Mouse (Mus musculus) limb, embryonic 10.5 days (tissue): ENCODE measurements at regions not wholly inside any gene's neighbourhood (a gene's known extent, or its start where the extent isn't known, plus 50 kb on each side); places are given as distances from the start of the nearest gene placed in this dataset.
A peak's percentile ranks its signal among the peaks of the same experiment; 100 is the strongest.

Source experiments
- DNase-seq: peaks from one replicate; pipeline ENCODE4 v3.0.0-alpha.2; 2017; ENCODE audit warnings: low spot score
- H3K27ac ChIP-seq: fragments of 300-500 bp; sonication (generic); 2 replicates; pipeline ENCODE4 v1.5.1; 2016; ENCODE audit warnings: mild to moderate bottlenecking
- H3K27me3 ChIP-seq: fragments of 300-500 bp; sonication (generic); 2 replicates; pipeline ENCODE4 v1.6.1; 2016; ENCODE audit warnings: low read depth, mild to moderate bottlenecking; ENCODE audit not compliant: poor library complexity, severe bottlenecking
- H3K36me3 ChIP-seq: fragments of 300-500 bp; sonication (generic); 2 replicates; pipeline ENCODE4 v1.6.1; 2016; ENCODE audit warnings: mild to moderate bottlenecking, moderate library complexity
- H3K4me1 ChIP-seq: fragments of 300-500 bp; sonication (generic); 2 replicates; pipeline ENCODE4 v1.6.1; 2016
- H3K4me3 ChIP-seq: fragments of 300-500 bp; sonication (generic); 2 replicates; pipeline ENCODE4 v1.5.1; 2016; ENCODE audit warnings: mild to moderate bottlenecking, moderate library complexity
- H3K9me3 ChIP-seq: fragments of 300-500 bp; sonication (generic); replicated peaks from 2 replicates; pipeline ENCODE4 v1.6.1; 2016; ENCODE audit warnings: mild to moderate bottlenecking
- WGBS: fragments of 180-500 bp; shearing (Covaris S2); methylation state at CpG from one replicate; pipeline ENCODE4 v1.1.7; 2016; 5-methylcytosine and 5-hydroxymethylcytosine counted together

DNA sequence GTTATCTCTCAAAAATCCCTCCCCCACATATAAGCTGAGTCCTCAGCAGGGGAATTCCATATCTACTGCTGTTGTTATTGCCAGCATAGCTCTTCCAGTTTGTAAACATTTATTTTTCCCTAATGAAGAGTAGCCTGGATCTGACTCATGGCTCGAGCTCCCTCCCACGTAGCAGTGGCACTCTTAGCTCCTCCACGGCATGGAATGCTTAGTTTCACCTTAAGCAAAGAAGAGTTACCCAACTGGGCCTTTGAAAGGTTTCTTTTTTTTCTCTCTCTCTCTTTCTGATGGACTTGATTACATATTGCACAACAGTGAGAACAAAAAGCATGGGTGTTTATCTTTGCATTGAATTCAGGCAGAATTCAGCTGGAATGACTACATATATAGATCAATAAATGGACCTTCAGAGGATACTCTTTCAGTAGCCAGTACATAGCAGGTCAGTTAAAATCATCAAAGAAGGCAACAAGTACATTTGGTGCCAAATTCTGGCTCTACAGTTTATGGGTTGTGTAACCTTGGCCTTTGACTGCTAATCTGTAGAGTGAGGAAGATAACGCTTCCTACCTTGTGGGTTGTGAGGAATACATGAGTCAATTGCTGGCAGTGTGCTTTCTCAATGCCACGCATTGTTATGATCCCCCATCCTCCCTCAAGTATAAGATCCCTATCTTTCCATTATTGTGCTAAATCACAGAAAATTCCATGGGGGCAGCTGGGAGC, 126.2 kb upstream of the Acsl4 start:
- 90% methylated on average over 5 of the region's 5 CpGs for WGBS
- H3K9me3 ChIP-seq: no peaks in the 10 kb centered on the region
- H3K4me1 ChIP-seq: no peaks in the 10 kb centered on the region
- no peaks in the 10 kb centered on the region for H3K36me3 ChIP-seq
- no peak for DNase-seq
- H3K27me3 ChIP-seq: peaks cover 91% of the 10 kb centered on the region
- no peak overlapping the region for H3K4me3 ChIP-seq
- no peak overlapping the region for H3K27ac ChIP-seq

- Histone ChIP-seq H3K4me3 (no peak overlapping the region), H3K36me3 (no peaks in the 10 kb centered on the region), H3K27ac (no peak overlapping the region), H3K4me1 (no peaks in the 10 kb centered on the region), H3K9me3 (no peaks in the 10 kb centered on the region), H3K27me3 (peaks cover 86% of the 10 kb centered on the region)
- WGBS: 82% methylated on average over 5 of the region's 5 CpGs
- no peak for DNase-seq
Observed at GRCm38 (mm10) chrX:142517205-142517604, 126.9 kb upstream of the Acsl4 start.

- Histone ChIP-seq H3K27me3 (peaks cover 62% of the 10 kb centered on the region), H3K27ac (no peak overlapping the region), H3K36me3 (no peaks in the 10 kb centered on the region), H3K4me1 (no peaks in the 10 kb centered on the region), H3K9me3 (no peaks in the 10 kb centered on the region), H3K4me3 (no peak overlapping the region)
- DNase-seq: no peak
- WGBS: 87% methylated on average over 4 of the region's 4 CpGs
Observed at GRCm38 (mm10) chrX:142521063-142521462, 130.7 kb upstream of the Acsl4 start.

- no peak overlapping the region for H3K4me3 ChIP-seq
- H3K4me1 ChIP-seq: no peaks in the 10 kb centered on the region
- no peak for DNase-seq
- H3K36me3 ChIP-seq: no peaks in the 10 kb centered on the region
- no peak overlapping the region for H3K27ac ChIP-seq
- WGBS: 36% methylated on average over 1 of the region's 1 CpGs
- H3K9me3 ChIP-seq: no peaks in the 10 kb centered on the region
- H3K27me3 ChIP-seq: peaks cover 50% of the 10 kb centered on the region
Observed at GRCm38 (mm10) chrX:142526953-142527352, 136.6 kb upstream of the Acsl4 start.

- no peak overlapping the region for H3K4me3 ChIP-seq
- no peak overlapping the region for H3K27ac ChIP-seq
- H3K4me1 ChIP-seq: no peaks in the 10 kb centered on the region; the same call in 1 of the 2 replicates
- H3K9me3 ChIP-seq: no peaks in the 10 kb centered on the region
- 53% methylated on average over 7 of the region's 7 CpGs for WGBS
- H3K27me3 ChIP-seq: peaks cover 65% of the 10 kb centered on the region
- no peaks in the 10 kb centered on the region for H3K36me3 ChIP-seq
- DNase-seq: no peak
Observed at GRCm38 (mm10) chrX:142529892-142530291, 139.6 kb upstream of the Acsl4 start.

GRCm38 (mm10) chrX:142534780-142535179, 144.4 kb upstream of the Acsl4 start:
- H3K9me3 ChIP-seq: no peaks in the 10 kb centered on the region
- no peaks in the 10 kb centered on the region; the same call in 1 of the 2 replicates for H3K4me1 ChIP-seq
- H3K36me3 ChIP-seq: no peaks in the 10 kb centered on the region
- DNase-seq: peak; percentile 44
- peaks cover 63% of the 10 kb centered on the region for H3K27me3 ChIP-seq
- WGBS: 38% methylated on average over 8 of the region's 8 CpGs
- H3K27ac ChIP-seq: no peak overlapping the region
- H3K4me3 ChIP-seq: no peak overlapping the region

- 95% methylated on average over 1 of the region's 1 CpGs for WGBS
- Histone ChIP-seq H3K27me3 (peaks cover 64% of the 10 kb centered on the region), H3K36me3 (no peaks in the 10 kb centered on the region), H3K4me1 (no peaks in the 10 kb centered on the region; the same call in 1 of the 2 replicates), H3K4me3 (no peak overlapping the region), H3K9me3 (no peaks in the 10 kb centered on the region), H3K27ac (no peak overlapping the region)
- no peak for DNase-seq
Observed at GRCm38 (mm10) chrX:142535540-142535939, 145.2 kb upstream of the Acsl4 start.

- Histone ChIP-seq H3K4me3 (no peak overlapping the region), H3K36me3 (no peaks in the 10 kb centered on the region), H3K4me1 (no peaks in the 10 kb centered on the region; the same call in 1 of the 2 replicates), H3K27ac (no peak overlapping the region), H3K9me3 (no peaks in the 10 kb centered on the region), H3K27me3 (peaks cover 63% of the 10 kb centered on the region)
- no peak for DNase-seq
- WGBS: 90% methylated on average over 2 of the region's 2 CpGs
Observed at GRCm38 (mm10) chrX:142535954-142536353, 145.3 kb upstream of the Tmem164 start.

GRCm38 (mm10) chrX:142537259-142537963, 143.8 kb upstream of the Tmem164 start:
- Histone ChIP-seq H3K27ac (no peak overlapping the region), H3K9me3 (no peaks in the 10 kb centered on the region), H3K27me3 (peaks cover 73% of the 10 kb centered on the region), H3K4me3 (no peak overlapping the region), H3K36me3 (no peaks in the 10 kb centered on the region), H3K4me1 (no peaks in the 10 kb centered on the region; the same call in 1 of the 2 replicates)
- no peak for DNase-seq
- 77% methylated on average over 5 of the region's 5 CpGs for WGBS

- no peaks in the 10 kb centered on the region for H3K36me3 ChIP-seq
- no peaks in the 10 kb centered on the region for H3K9me3 ChIP-seq
- peak; percentile 65 for DNase-seq
- peaks cover 80% of the 10 kb centered on the region for H3K27me3 ChIP-seq
- no peaks in the 10 kb centered on the region for H3K4me1 ChIP-seq
- H3K27ac ChIP-seq: no peak overlapping the region
- 11% methylated on average over 7 of the region's 7 CpGs for WGBS
- no peak overlapping the region for H3K4me3 ChIP-seq
Observed at GRCm38 (mm10) chrX:142540264-142540663, 140.9 kb upstream of the Tmem164 start.

DNA sequence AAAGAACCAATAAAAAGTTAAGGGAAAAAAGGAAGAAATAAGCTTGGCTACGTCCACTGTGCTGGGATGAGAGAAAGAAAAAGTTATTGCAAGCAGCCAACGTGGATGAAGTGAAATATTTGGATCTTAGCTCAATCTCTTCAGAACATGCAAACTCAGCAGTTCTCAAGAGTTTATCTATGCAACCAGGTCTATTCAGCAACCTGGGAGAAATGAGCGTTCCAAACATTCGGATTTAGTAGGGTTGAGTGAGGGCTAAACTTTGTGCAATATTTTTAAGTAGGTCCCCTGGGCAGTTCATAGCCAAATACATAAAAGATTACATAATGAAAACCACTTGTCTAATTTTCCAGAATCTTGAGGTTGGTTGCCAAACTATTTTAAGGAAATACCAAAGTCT, 129.0 kb upstream of the Tmem164 start:
- Histone ChIP-seq H3K27me3 (peaks cover 83% of the 10 kb centered on the region), H3K27ac (no peak overlapping the region), H3K9me3 (no peaks in the 10 kb centered on the region), H3K4me1 (no peaks in the 10 kb centered on the region), H3K36me3 (no peaks in the 10 kb centered on the region), H3K4me3 (no peak overlapping the region)
- 87% methylated on average over 4 of the region's 4 CpGs for WGBS
- DNase-seq: no peak

DNA sequence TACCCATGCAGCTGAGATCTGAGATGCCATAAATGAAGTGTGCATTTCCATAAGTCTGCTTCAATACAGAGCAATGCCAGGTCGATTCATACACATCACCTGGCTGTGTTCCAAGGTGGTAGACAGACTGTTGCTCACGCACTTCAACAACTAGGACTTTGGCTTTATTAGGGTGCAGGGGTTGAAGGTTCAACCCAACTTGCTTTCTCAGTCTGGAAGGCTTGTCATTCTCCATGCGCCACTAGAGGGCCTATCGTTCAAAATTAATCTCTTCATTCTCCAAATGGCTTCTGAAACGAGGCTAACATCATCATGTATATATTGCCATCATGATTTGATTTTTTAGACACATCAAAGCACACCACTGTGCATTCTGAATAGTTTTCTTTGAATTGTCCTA, 127.0 kb upstream of the Tmem164 start:
- Histone ChIP-seq H3K4me3 (no peak overlapping the region), H3K27ac (no peak overlapping the region), H3K27me3 (peaks cover 82% of the 10 kb centered on the region), H3K36me3 (no peaks in the 10 kb centered on the region), H3K9me3 (no peaks in the 10 kb centered on the region), H3K4me1 (no peaks in the 10 kb centered on the region)
- 23% methylated on average over 5 of the region's 5 CpGs for WGBS
- no peak for DNase-seq

- Histone ChIP-seq H3K4me1 (no peaks in the 10 kb centered on the region), H3K36me3 (no peaks in the 10 kb centered on the region), H3K9me3 (no peaks in the 10 kb centered on the region), H3K4me3 (no peak overlapping the region), H3K27me3 (peaks cover 82% of the 10 kb centered on the region), H3K27ac (no peak overlapping the region)
- WGBS: 85% methylated on average over 5 of the region's 5 CpGs
- no peak for DNase-seq
Observed at GRCm38 (mm10) chrX:142557496-142557895, 123.7 kb upstream of the Tmem164 start.
